Mouse (Mus musculus) testis, adult 2 months (tissue): ENCODE results near the gene Grap.

Experiments
- CTCF ChIP-seq: fragments of 200-500 bp; IDR thresholded peaks from 2 replicates; pipeline ENCODE4 v1.5.1; 2012; ENCODE audit warnings: low read depth, mild to moderate bottlenecking, inconsistent platforms, low read length, moderate library complexity; ENCODE audit not compliant: control insufficient read depth, insufficient read depth, insufficient replicate concordance
- POLR2A ChIP-seq: fragments of 200-500 bp; IDR thresholded peaks from 2 replicates; pipeline ENCODE4 v1.6.1; 2012; ENCODE audit warnings: low read depth, mild to moderate bottlenecking, inconsistent platforms, low read length, moderate library complexity; ENCODE audit not compliant: control insufficient read depth

DNA sequence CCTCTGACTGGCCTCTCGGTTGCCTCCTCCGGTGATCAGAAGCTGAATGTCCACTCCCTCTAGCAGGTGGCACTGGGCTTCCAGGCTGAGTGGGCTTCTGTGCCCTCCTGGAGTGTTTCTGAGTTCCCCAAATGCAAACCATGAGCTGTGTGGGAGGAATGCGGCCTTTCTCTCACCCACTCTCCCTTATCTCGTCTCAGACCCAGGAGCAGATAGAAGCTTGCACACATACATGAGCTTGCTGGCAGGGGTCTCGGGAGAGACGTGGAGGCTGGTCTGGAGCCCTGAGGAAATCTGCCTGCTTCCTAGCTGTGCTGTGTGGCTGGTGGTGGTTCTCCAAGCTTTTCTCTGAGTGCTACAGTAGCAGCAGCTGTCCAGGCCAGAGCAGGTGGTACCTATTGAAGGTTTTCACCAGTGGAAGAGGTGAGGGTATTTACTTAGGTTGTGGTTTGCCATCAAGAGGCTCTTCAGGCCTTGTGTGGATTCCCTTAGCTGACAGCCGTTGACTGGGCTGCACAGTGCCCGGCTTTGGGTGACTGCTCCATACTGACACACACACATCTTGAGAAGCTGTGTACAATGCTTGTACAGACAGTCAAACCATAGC lies 32.2 kb downstream of the Grap start:
- TF ChIP-seq POLR2A (no peak), CTCF (no peak)
